Mouse (Mus musculus) CH12.LX (cell line): ENCODE measurements around the gene Slc19a2. TPM values are rescaled to one million over a fixed set of nuclear protein-coding genes. Genes with fewer than 3 reads are reported as not detected.

Experiments
- DNase-seq: peaks from one replicate; pipeline ENCODE4 v3.0.0-alpha.2; 2013; ENCODE audit errors: extremely low read depth
- H3K27ac ChIP-seq: 2 replicates; pipeline ENCODE4 v1.5.1; 2012; ENCODE audit warnings: low read depth, mild to moderate bottlenecking, control low read depth, moderate library complexity; ENCODE audit not compliant: insufficient read depth
- H3K27me3 ChIP-seq: replicated peaks from 2 replicates; pipeline ENCODE3; 2012; ENCODE audit warnings: inconsistent platforms
- H3K36me3 ChIP-seq, 2 experiments: replicated peaks in 1 of 2; 2 replicates each; pipeline versions ENCODE3 to v1.6.1; 2012; ENCODE audit warnings: inconsistent platforms in 1 of 2, low read length in 1 of 2, mild to moderate bottlenecking in 1 of 2, mixed read lengths in 1 of 2, moderate library complexity in 1 of 2; ENCODE audit not compliant: control insufficient read depth in 1 of 2, insufficient read depth in 1 of 2
- H3K4me1 ChIP-seq, 2 experiments: 2 replicates each; pipeline ENCODE4 v1.6.1; 2012; ENCODE audit warnings: inconsistent platforms in 1 of 2, moderate library complexity in 1 of 2; ENCODE audit not compliant: insufficient read depth in 2 of 2, control insufficient read depth in 1 of 2
- H3K4me2 ChIP-seq: 2 replicates; pipeline ENCODE4 v1.6.1; 2012; ENCODE audit warnings: low read depth, mild to moderate bottlenecking, control low read depth; ENCODE audit not compliant: poor library complexity, insufficient read depth, severe bottlenecking
- H3K4me3 ChIP-seq, 3 experiments: fragments of 150-350 bp in 1 of 3; sonication (generic) in 1 of 3; replicated peaks in 1 of 3; 2 replicates each; pipeline versions ENCODE3 to v1.5.1; 2011 to 2012; ENCODE audit warnings: low read depth in 2 of 3, low read length in 2 of 3, mild to moderate bottlenecking in 2 of 3, moderate library complexity in 2 of 3, control low read depth in 1 of 3, improper control_type of control experiment in 1 of 3, inconsistent platforms in 1 of 3, mixed read lengths in 1 of 3; ENCODE audit not compliant: poor library complexity in 1 of 3
- H3K79me2 ChIP-seq: replicated peaks from 2 replicates; pipeline ENCODE4 v1.6.1; 2012; ENCODE audit warnings: mild to moderate bottlenecking, moderate library complexity; ENCODE audit not compliant: control insufficient read depth, poor library complexity, insufficient read depth, severe bottlenecking; ENCODE audit errors: extremely low read depth
- H3K9ac ChIP-seq: 2 replicates; pipeline ENCODE4 v1.6.1; 2012; ENCODE audit warnings: low read depth, mild to moderate bottlenecking, control low read depth, moderate library complexity; ENCODE audit not compliant: insufficient read depth
- H3K9me3 ChIP-seq: replicated peaks from 2 replicates; pipeline ENCODE3; 2012; ENCODE audit warnings: low read length, inconsistent platforms, mixed read lengths
- BHLHE40 ChIP-seq: IDR thresholded peaks from 2 replicates; pipeline ENCODE4 v1.6.1; 2011; ENCODE audit warnings: mild to moderate bottlenecking, low read depth, low read length, improper control_type of control experiment
- CHD1 ChIP-seq: IDR thresholded peaks from 2 replicates; pipeline ENCODE4 v1.6.1; 2012; ENCODE audit warnings: low read depth, low read length, improper control_type of control experiment, inconsistent platforms
- E2F4 ChIP-seq: IDR thresholded peaks from 2 replicates; pipeline ENCODE4 v1.6.1; 2011; ENCODE audit warnings: low read depth, low read length, improper control_type of control experiment; ENCODE audit not compliant: insufficient replicate concordance
- ELF1 ChIP-seq: IDR thresholded peaks from 2 replicates; pipeline ENCODE4 v1.6.1; 2014; ENCODE audit warnings: low read depth, mild to moderate bottlenecking, inconsistent platforms, low read length, improper control_type of control experiment
- JUN ChIP-seq: IDR thresholded peaks from 2 replicates; pipeline ENCODE4 v1.6.1; 2011; ENCODE audit warnings: low read depth, mild to moderate bottlenecking, low read length, improper control_type of control experiment, moderate library complexity; ENCODE audit not compliant: insufficient read depth
- JUND ChIP-seq: conservative IDR thresholded peaks from 2 replicates; pipeline ENCODE4 v1.6.1; 2011; ENCODE audit warnings: low read depth, low read length, improper control_type of control experiment
- KAT2A ChIP-seq: IDR thresholded peaks from 2 replicates; pipeline ENCODE4 v1.6.1; 2012; ENCODE audit warnings: low read length, improper control_type of control experiment, inconsistent platforms; ENCODE audit not compliant: insufficient replicate concordance
- MAFK ChIP-seq: IDR thresholded peaks from 2 replicates; pipeline ENCODE4 v1.6.1; 2011; ENCODE audit warnings: low read length, improper control_type of control experiment; ENCODE audit not compliant: insufficient replicate concordance
- MAX ChIP-seq: IDR thresholded peaks from 2 replicates; pipeline ENCODE4 v1.6.1; 2011; ENCODE audit warnings: low read length, improper control_type of control experiment
- MXI1 ChIP-seq: IDR thresholded peaks from 2 replicates; pipeline ENCODE4 v1.6.1; 2011; ENCODE audit warnings: mild to moderate bottlenecking, low read depth, low read length, improper control_type of control experiment
- MYC ChIP-seq: IDR thresholded peaks from 2 replicates; pipeline ENCODE4 v1.6.1; 2011; ENCODE audit warnings: low read depth, mild to moderate bottlenecking, improper control_type of control experiment, low read length
- NRF1 ChIP-seq: IDR thresholded peaks from 2 replicates; pipeline ENCODE4 v1.6.1; 2014; ENCODE audit warnings: low read depth, mild to moderate bottlenecking, inconsistent platforms, low read length, improper control_type of control experiment, moderate library complexity
- PAX5 ChIP-seq: IDR thresholded peaks from 2 replicates; pipeline ENCODE4 v1.6.1; 2012; ENCODE audit warnings: low read length, inconsistent platforms, mixed read lengths
- POLR2AphosphoS2 ChIP-seq: IDR thresholded peaks from 2 replicates; pipeline ENCODE4 v1.6.1; 2011; ENCODE audit warnings: low read depth, low read length, improper control_type of control experiment
- RCOR1 ChIP-seq: conservative IDR thresholded peaks from 2 replicates; pipeline ENCODE4 v1.6.1; 2012; ENCODE audit warnings: low read depth, mild to moderate bottlenecking, inconsistent platforms, low read length, improper control_type of control experiment
- SMC3 ChIP-seq: IDR thresholded peaks from 2 replicates; pipeline ENCODE4 v1.6.1; 2011; ENCODE audit warnings: low read depth, low read length, improper control_type of control experiment
- TCF12 ChIP-seq: IDR thresholded peaks from 2 replicates; pipeline ENCODE4 v1.6.1; 2014; ENCODE audit warnings: low read depth, mild to moderate bottlenecking, inconsistent platforms, low read length, improper control_type of control experiment
- UBTF ChIP-seq: IDR thresholded peaks from 2 replicates; pipeline ENCODE4 v1.6.1; 2012; ENCODE audit warnings: low read depth, mild to moderate bottlenecking, inconsistent platforms, low read length, improper control_type of control experiment, moderate library complexity
- USF2 ChIP-seq: conservative IDR thresholded peaks from 2 replicates; pipeline ENCODE4 v1.6.1; 2011; ENCODE audit warnings: low read depth, low read length, improper control_type of control experiment
- ZC3H11A ChIP-seq: IDR thresholded peaks from 2 replicates; pipeline ENCODE4 v1.6.1; 2012; ENCODE audit warnings: low read depth, mild to moderate bottlenecking, inconsistent platforms, low read length, improper control_type of control experiment
- ZKSCAN1 ChIP-seq: IDR thresholded peaks from 2 replicates; pipeline ENCODE4 v1.6.1; 2012; ENCODE audit warnings: low read depth, inconsistent platforms, low read length, improper control_type of control experiment, borderline replicate concordance
- ZMIZ1 ChIP-seq: IDR thresholded peaks from 2 replicates; pipeline ENCODE4 v1.6.1; 2012; ENCODE audit warnings: low read depth, mild to moderate bottlenecking, inconsistent platforms, low read length, improper control_type of control experiment
- ZNF384 ChIP-seq: IDR thresholded peaks from 2 replicates; pipeline ENCODE4 v1.6.1; 2012; ENCODE audit warnings: low read depth, low read length, improper control_type of control experiment, inconsistent platforms
- dilution Hi-C: fragments of 300-500 bp; cut with MboI; formaldehyde crosslinking; loops from 2 replicates; pipeline ENCODE4 v1.14.3; 2020; ENCODE audit warnings: low sequenced_read_pairs; ENCODE audit not compliant: extremely low pct_unique_long_range_greater_than_20kb, extremely low pct_ligation_motif_present
- in situ Hi-C: fragments of 300-500 bp; cut with MboI; formaldehyde crosslinking; loops from 3 replicates; pipeline ENCODE4 v1.14.3; 2019; ENCODE audit warnings: low sequenced_read_pairs, low pct_ligation_motif_present, low pct_unique_long_range_greater_than_20kb, mixed read lengths
- polyA plus RNA-seq: library from polyadenylated mRNA; unstranded; fragments of >175 nt; gene quantifications from 2 replicates; pipeline ENCODE4 v1.2.1, GENCODE M21; 2012; ENCODE audit warnings: low read depth; ENCODE audit not compliant: insufficient read length
- total RNA-seq, 2 experiments: library from RNA; depleted of rRNA; stranded (reverse); fragments of 300-350 nt in 1 of 2; fragments of >200 nt in 1 of 2; gene quantifications; 2 replicates each; pipeline ENCODE4 v1.2.3; 2012 to 2014

Gene Slc19a2
- total and polyA plus RNA-seq, 3 experiments = 11.6 to 28.4 (median 16.8) TPM

GRCm38 (mm10) chr1:164210899-164211298, 37.9 kb upstream of the Slc19a2 start:
- Histone ChIP-seq H3K4me1 (no peaks in the 10 kb centered on the region), H3K4me2 (no peak overlapping the region; the same call in 1 of the 2 replicates), H3K9me3 (no peaks in the 10 kb centered on the region), H3K4me3 (no peak overlapping the region), H3K9ac (no peak overlapping the region), H3K27ac (no peak overlapping the region), H3K27me3 (no peaks in the 10 kb centered on the region), H3K79me2 (no peaks in the 10 kb centered on the region), H3K36me3 (no peaks in the 10 kb centered on the region)
- in situ Hi-C loops = no loop called here
- dilution Hi-C loops = no loop called here
- TF ChIP-seq JUND = no peak
- TF ChIP-seq NRF1 = no peak
- TF ChIP-seq UBTF = no peak
- no peak for TF ChIP-seq MAFK
- no peak for TF ChIP-seq USF2
- no peak for TF ChIP-seq ELF1
- TF ChIP-seq JUN = no peak
- TF ChIP-seq ZMIZ1 = no peak
- no peak for TF ChIP-seq TCF12
- DNase-seq = no peak

GRCm38 (mm10) chr1:164212686-164213085, 36.2 kb upstream of the Slc19a2 start:
- Histone ChIP-seq H3K36me3 (no peaks in the 10 kb centered on the region), H3K9ac (no peak overlapping the region)
- no peak for DNase-seq

GRCm38 (mm10) chr1:164214190-164214589, 34.7 kb upstream of the Slc19a2 start:
- Histone ChIP-seq H3K4me3 (no peak overlapping the region), H3K27me3 (no peaks in the 10 kb centered on the region)
- TF ChIP-seq PAX5 (no peak), MAX (no peak), ZKSCAN1 (no peak), BHLHE40 (no peak), RCOR1 (no peak), JUN (no peak), CHD1 (no peak), E2F4 (no peak), MXI1 (no peak), POLR2AphosphoS2 (no peak), UBTF (no peak)
- TF ChIP-seq, all 38 proteins: peak for 0
- Histone ChIP-seq H3K9ac (no peak overlapping the region), H3K4me1 (no peaks in the 10 kb centered on the region; a peak in 1 of 4 replicates), H3K79me2 (no peaks in the 10 kb centered on the region), H3K36me3 (no peaks in the 10 kb centered on the region), H3K27ac (no peak overlapping the region), H3K4me2 (no peak overlapping the region), H3K9me3 (no peaks in the 10 kb centered on the region)
- in situ Hi-C loops (no loop called here), dilution Hi-C loops (no loop called here)
- DNase-seq = no peak

More at GRCm38 (mm10) chr1:164212686-164213085, 36.2 kb upstream of the Slc19a2 start:
- in situ Hi-C loops = no loop called here
- no peak overlapping the region for H3K4me2 ChIP-seq
- no peaks in the 10 kb centered on the region; a peak in 1 of 4 replicates for H3K4me1 ChIP-seq
- TF ChIP-seq ZNF384 (no peak), ZC3H11A (no peak), SMC3 (no peak), MYC (no peak), UBTF (no peak), POLR2AphosphoS2 (no peak), JUND (no peak), KAT2A (no peak)
- H3K27ac ChIP-seq = no peak overlapping the region
- no peak overlapping the region for H3K4me3 ChIP-seq
- H3K9me3 ChIP-seq = no peaks in the 10 kb centered on the region
- dilution Hi-C loops = no loop called here
- no peaks in the 10 kb centered on the region for H3K27me3 ChIP-seq
- H3K79me2 ChIP-seq = no peaks in the 10 kb centered on the region
